Mouse (Mus musculus): ENCODE measurements around the gene Flt1. TPM values are rescaled to one million over a fixed set of nuclear protein-coding genes. Genes with fewer than 3 reads are reported as not detected.

The Flt1 gene
- polyA plus RNA-seq (2017; shearing (Covaris generic)) = not detected

DNA sequence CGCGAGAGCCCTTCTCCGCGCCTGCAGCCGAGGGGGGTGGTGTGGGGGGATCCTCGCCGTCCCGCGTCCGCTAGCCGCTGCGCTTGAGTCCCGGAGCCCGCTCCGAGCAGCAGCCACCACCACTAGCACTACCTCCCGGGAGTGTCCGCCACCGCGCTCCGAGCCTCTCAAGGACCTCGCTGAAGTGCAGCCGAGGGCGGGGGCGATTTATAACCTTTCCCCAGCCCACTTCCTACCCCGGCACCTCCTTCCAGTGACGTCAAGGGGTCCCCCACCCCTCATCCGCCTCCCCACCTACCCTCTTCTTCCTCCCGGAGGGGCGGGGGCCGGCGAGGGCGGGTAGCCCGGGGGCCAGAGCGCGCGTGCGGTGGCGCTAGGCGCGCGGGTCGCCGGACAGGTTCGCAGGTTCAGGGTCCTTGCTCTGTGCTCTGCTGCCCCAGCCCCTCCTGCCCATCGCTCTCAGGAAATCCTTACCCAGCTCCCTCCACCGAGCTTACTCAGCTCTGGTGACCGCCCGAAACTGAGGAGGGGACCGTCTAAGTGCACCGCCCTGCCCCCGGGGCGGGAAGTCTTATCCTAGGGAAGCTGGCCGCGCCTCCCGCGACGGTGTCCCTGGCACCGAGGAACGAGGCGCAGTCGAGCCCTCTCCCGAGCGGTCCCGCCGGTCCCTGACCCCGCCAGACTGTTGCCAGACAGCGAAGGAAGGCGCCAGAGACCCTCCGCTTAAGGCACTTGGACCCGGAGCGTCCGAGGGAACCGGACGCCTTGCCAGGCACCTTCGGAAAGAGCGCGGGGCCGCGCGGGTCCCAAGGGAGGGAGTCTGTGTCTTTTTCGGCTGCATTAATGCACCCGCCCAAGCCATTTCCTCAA is at the start of gene Flt1:
Gene Flt1, minus strand, starts transcription at position 181 of the 870 bp plus-strand sequence.

Other genes with a start within 250 kb of the Flt1 start
- 475 TPM for gene Pomp, start 134.4 kb upstream of the Flt1 start, polyA plus RNA-seq (2017; shearing (Covaris generic))
- gene Slc46a3, start 168.8 kb upstream of the Flt1 start, polyA plus RNA-seq (2017; shearing (Covaris generic)) = 22.7 TPM
- 2.3 TPM for gene Mtus2, start 231.3 kb upstream of the Flt1 start, polyA plus RNA-seq (2017; shearing (Covaris generic))

Measured in activated CD4-positive, CD25-positive, alpha-beta regulatory T cell, adult 9 weeks (primary cell).